Mouse (Mus musculus): ENCODE results near the gene Cul9. TPM values are rescaled to one million over a fixed set of nuclear protein-coding genes. Genes with fewer than 3 reads are reported as not detected.

Gene Cul9
- polyA plus RNA-seq, 1 experiment = 20.5 TPM

DNA sequence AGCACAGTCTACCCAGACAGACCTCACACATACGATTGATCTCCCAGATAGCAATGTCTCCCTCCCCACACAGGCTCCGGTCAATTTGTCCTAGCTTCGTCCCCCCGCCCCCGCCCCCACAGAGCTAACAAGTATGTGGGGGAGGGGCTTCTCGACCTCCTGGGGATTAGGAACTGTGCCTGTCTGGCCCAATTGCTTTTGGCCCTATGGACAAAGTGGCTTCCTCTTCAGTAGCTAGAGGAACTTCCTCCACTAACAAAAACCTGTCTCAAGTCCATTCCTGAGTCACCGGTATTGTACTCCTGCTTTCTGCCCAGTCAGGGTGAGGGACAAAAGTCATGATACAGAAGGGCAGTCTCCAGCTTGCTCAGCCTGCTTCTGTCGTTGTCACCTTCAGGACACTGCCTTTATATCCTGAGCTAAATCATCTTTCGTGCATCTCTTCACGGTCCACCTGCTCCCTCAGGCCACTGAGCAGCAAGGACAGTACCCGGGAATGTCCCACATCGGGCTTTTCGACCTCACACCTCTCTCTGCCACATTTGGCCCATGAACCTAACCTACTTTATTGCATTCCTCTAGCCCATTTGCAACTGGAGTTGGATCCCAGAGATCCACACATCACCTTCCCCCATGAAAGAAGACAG is 92.8 kb downstream of the Cul9 start:
- no peak overlapping the region for H3K27ac ChIP-seq (ENCODE audit: control insufficient read depth, insufficient read depth, low read depth, low read length)
- no peak overlapping the region for H3K4me3 ChIP-seq (ENCODE audit: control insufficient read depth, low read depth, low read length)
- peaks cover 21% of the 10 kb centered on the region for H3K4me1 ChIP-seq (ENCODE audit: control insufficient read depth, insufficient read depth, low read length)
- TF ChIP-seq POLR2A (IDR thresholded peaks at IDR 0.05; ENCODE audit: control insufficient read depth, low read depth, low read length) = no peak
- no peak for TF ChIP-seq CTCF (IDR thresholded peaks at IDR 0.05; ENCODE audit: control insufficient read depth, insufficient read depth, insufficient replicate concordance, low read depth, low read length)
- H3K27me3 ChIP-seq (ENCODE audit: control insufficient read depth, insufficient read depth, low read length) = no peaks in the 10 kb centered on the region
- H3K36me3 ChIP-seq (ENCODE audit: control insufficient read depth, insufficient read depth, low read length) = no peaks in the 10 kb centered on the region

DNA sequence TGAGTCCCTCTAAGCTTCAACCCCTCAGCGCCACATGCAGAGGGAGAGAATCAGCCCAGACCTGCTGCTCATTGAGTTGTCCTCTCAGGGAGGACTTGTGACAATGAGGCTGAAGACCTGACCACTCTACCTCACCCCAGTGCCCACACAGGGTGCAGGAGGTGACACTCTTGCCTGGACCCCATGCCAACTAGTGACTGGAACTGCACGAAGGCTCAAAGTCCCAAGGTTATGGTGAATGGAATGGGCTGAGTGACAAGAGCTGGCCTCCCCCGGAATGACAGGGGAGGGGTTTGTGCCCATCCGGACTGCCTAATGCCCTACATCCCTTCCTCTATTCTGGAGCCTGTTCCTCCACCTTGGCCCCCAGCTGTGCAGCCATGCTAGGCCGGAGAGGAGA is 93.5 kb downstream of the Cul9 start:
- Histone ChIP-seq H3K36me3 (ENCODE audit: control insufficient read depth, insufficient read depth, low read length) (no peaks in the 10 kb centered on the region), H3K4me3 (ENCODE audit: control insufficient read depth, low read depth, low read length) (no peak overlapping the region), H3K27me3 (ENCODE audit: control insufficient read depth, insufficient read depth, low read length) (no peaks in the 10 kb centered on the region), H3K27ac (ENCODE audit: control insufficient read depth, insufficient read depth, low read depth, low read length) (no peak overlapping the region), H3K4me1 (ENCODE audit: control insufficient read depth, insufficient read depth, low read length) (peaks cover 23% of the 10 kb centered on the region)
- TF ChIP-seq POLR2A (IDR thresholded peaks at IDR 0.05; ENCODE audit: control insufficient read depth, low read depth, low read length) (no peak), CTCF (IDR thresholded peaks at IDR 0.05; ENCODE audit: control insufficient read depth, insufficient read depth, insufficient replicate concordance, low read depth, low read length) (no peak)

Other genes starting within 250 kb of the Cul9 start
- 0.38 and 0.97 TPM in 2 replicates for gene Dlk2, start 249.0 kb downstream of the Cul9 start, polyA plus RNA-seq (2012; rRNA removed)
- 8.8 and 8.9 TPM in 2 replicates for gene Abcc10, start 218.0 kb downstream of the Cul9 start, polyA plus RNA-seq (2012; rRNA removed)
- gene Zfp318, start 162.7 kb downstream of the Cul9 start, polyA plus RNA-seq (2012; rRNA removed) = 71.7 and 73.7 TPM in 2 replicates
- 7.4 and 8.5 TPM in 2 replicates for gene Crip3, start 117.5 kb downstream of the Cul9 start, polyA plus RNA-seq (2012; rRNA removed)
- 1.3 and 1.5 TPM in 2 replicates for gene Slc22a7, start 107.9 kb downstream of the Cul9 start, polyA plus RNA-seq (2012; rRNA removed)
- 80.7 and 92.4 TPM in 2 replicates for gene Ttbk1, start 58.7 kb downstream of the Cul9 start, polyA plus RNA-seq (2012; rRNA removed)
- 8.7 and 9.4 TPM in 2 replicates for gene Dnph1, start 49.7 kb downstream of the Cul9 start, polyA plus RNA-seq (2012; rRNA removed)
- gene Srf, start 9.8 kb upstream of the Cul9 start, polyA plus RNA-seq (2012; rRNA removed) = 96.2 and 106 TPM in 2 replicates
- 3.1 and 3.2 TPM in 2 replicates for gene Ptk7, start 83.1 kb upstream of the Cul9 start, polyA plus RNA-seq (2012; rRNA removed)
- 20.7 and 22.7 TPM in 2 replicates for gene Klc4, start 99.6 kb upstream of the Cul9 start, polyA plus RNA-seq (2012; rRNA removed)
- gene Mrpl2, start 99.8 kb upstream of the Cul9 start, polyA plus RNA-seq (2012; rRNA removed) = 25.5 and 33.7 TPM in 2 replicates
- gene Cul7, start 103.9 kb upstream of the Cul9 start, polyA plus RNA-seq (2012; rRNA removed) = 6.7 and 7.6 TPM in 2 replicates
- gene Rrp36, start 128.0 kb upstream of the Cul9 start, polyA plus RNA-seq (2012; rRNA removed) = 11.2 and 12.5 TPM in 2 replicates
- 1,562 and 1,699 TPM in 2 replicates for gene Mea1, start 132.4 kb upstream of the Cul9 start, polyA plus RNA-seq (2012; rRNA removed)
- gene Klhdc3, start 134.5 kb upstream of the Cul9 start, polyA plus RNA-seq (2012; rRNA removed) = 626 and 644 TPM in 2 replicates
- 12.4 and 12.9 TPM in 2 replicates for gene Ppp2r5d, start 158.7 kb upstream of the Cul9 start, polyA plus RNA-seq (2012; rRNA removed)
- gene Pex6, start 165.1 kb upstream of the Cul9 start, polyA plus RNA-seq (2012; rRNA removed) = 43.4 and 43.9 TPM in 2 replicates
- 2.3 and 3.7 TPM in 2 replicates for gene Gnmt, start 182.8 kb upstream of the Cul9 start, polyA plus RNA-seq (2012; rRNA removed)
- gene Cnpy3, start 205.8 kb upstream of the Cul9 start, polyA plus RNA-seq (2012; rRNA removed) = 18.9 and 20.6 TPM in 2 replicates
- gene Ptcra, start 217.3 kb upstream of the Cul9 start, polyA plus RNA-seq (2012; rRNA removed) = 0.18 and 0.23 TPM in 2 replicates
- 86.6 and 89.2 TPM in 2 replicates for gene 2310039H08Rik, start 226.2 kb upstream of the Cul9 start, polyA plus RNA-seq (2012; rRNA removed)
- 13.3 and 14.1 TPM in 2 replicates for gene Rpl7l1, start 236.3 kb upstream of the Cul9 start, polyA plus RNA-seq (2012; rRNA removed)

Data from testis, adult 2 months (tissue).